Mouse (Mus musculus) stomach, embryonic 14.5 days (tissue): Measurements from ENCODE around the gene Gadd45gip1. TPM values are rescaled to one million over a fixed set of nuclear protein-coding genes. Genes with fewer than 3 reads are reported as not detected.
A peak's percentile ranks its signal among the peaks of the same experiment; 100 is the strongest.

Experiments used
- ATAC-seq: fragments of 200-750 bp; cut with Nextera tagmentation; 2 replicates; pipeline ENCODE4 v1.8.0; 2017; ENCODE audit warnings: low read depth, moderate TSS enrichment; ENCODE audit not compliant: insufficient number of reproducible peaks, insufficient read depth, low FRiP score
- H3K27ac ChIP-seq: fragments of 300-500 bp; sonication (generic); 2 replicates; pipeline ENCODE4 v1.5.1; 2014; ENCODE audit warnings: mild to moderate bottlenecking, low read length, moderate library complexity, mixed read lengths
- H3K27me3 ChIP-seq: fragments of 300-500 bp; sonication (generic); 2 replicates; pipeline ENCODE4 v1.6.1; 2014; ENCODE audit warnings: low read length, control low read depth, mixed read lengths; ENCODE audit not compliant: control insufficient read depth, insufficient read depth
- H3K36me3 ChIP-seq: fragments of 300-500 bp; sonication (generic); 2 replicates; pipeline ENCODE4 v1.6.1; 2014; ENCODE audit warnings: mild to moderate bottlenecking, control low read depth, low read length, moderate library complexity, mixed read lengths; ENCODE audit not compliant: control insufficient read depth, insufficient read depth
- H3K4me1 ChIP-seq: fragments of 300-500 bp; sonication (generic); 2 replicates; pipeline ENCODE4 v1.6.1; 2014; ENCODE audit warnings: low read length, control low read depth, mixed read lengths; ENCODE audit not compliant: control insufficient read depth, insufficient read depth
- H3K4me2 ChIP-seq: fragments of 300-500 bp; sonication (generic); replicated peaks from 2 replicates; pipeline ENCODE4 v1.6.1; 2014; ENCODE audit warnings: low read depth, low read length, control low read depth
- H3K4me3 ChIP-seq: fragments of 300-500 bp; sonication (generic); 2 replicates; pipeline ENCODE4 v1.5.1; 2014; ENCODE audit warnings: low read depth, low read length, control low read depth
- H3K9ac ChIP-seq: fragments of 300-500 bp; sonication (generic); replicated peaks from 2 replicates; pipeline ENCODE4 v1.6.1; 2014; ENCODE audit warnings: low read depth, mild to moderate bottlenecking, control low read depth, low read length, moderate library complexity, mixed read lengths
- H3K9me3 ChIP-seq: fragments of 300-500 bp; sonication (generic); 2 replicates; pipeline ENCODE4 v1.6.1; 2016; ENCODE audit warnings: low read depth, low read length, control low read depth; ENCODE audit not compliant: control insufficient read depth
- WGBS: fragments of 180-500 bp; shearing (Covaris S2); extraction: QIAGEN DNeasy Blood & Tissue Kit; methylation state at CpG from one replicate; pipeline ENCODE4 v1.1.7; 2014; 5-methylcytosine and 5-hydroxymethylcytosine counted together
- polyA plus RNA-seq: library from polyadenylated mRNA; unstranded; fragments of >200 nt; fragmentation: Nextera tagmentation; extraction: Ambion mirVana; gene quantifications from 2 replicates; pipeline ENCODE4 v1.2.1, GENCODE M21; 2014

The Gadd45gip1 gene
- polyA plus RNA-seq, 1 experiment from 2014 or later: 50.5 TPM

GRCm38 (mm10) chr8:84785756-84786677, 45.3 kb upstream of the Gadd45gip1 start:
- H3K36me3 ChIP-seq: no peaks in the 10 kb centered on the region; the same call in 1 of the 2 replicates
- H3K9ac ChIP-seq: no peak overlapping the region
- 13% methylated on average over 38 of the region's 38 CpGs for WGBS
- peak overlapping the region; percentile 8; the same call in 1 of the 2 replicates for H3K4me2 ChIP-seq
- H3K4me1 ChIP-seq: peaks cover 57% of the 10 kb centered on the region
- H3K27ac ChIP-seq: no peak overlapping the region
- peak; percentile 24; the same call in 1 of the 2 replicates for ATAC-seq
- H3K27me3 ChIP-seq: peaks cover 61% of the 10 kb centered on the region
- peak overlapping the region; percentile 6; the same call in 1 of the 2 replicates for H3K4me3 ChIP-seq
- no peaks in the 10 kb centered on the region for H3K9me3 ChIP-seq

- no peak overlapping the region for H3K9ac ChIP-seq
- H3K4me1 ChIP-seq: peaks cover 57% of the 10 kb centered on the region
- H3K27me3 ChIP-seq: peaks cover 53% of the 10 kb centered on the region
- 34% methylated on average over 11 of the region's 11 CpGs for WGBS
- no peaks in the 10 kb centered on the region; the same call in 1 of the 2 replicates for H3K36me3 ChIP-seq
- no peaks in the 10 kb centered on the region for H3K9me3 ChIP-seq
- H3K4me2 ChIP-seq: peak overlapping the region; percentile 8; the same call in 1 of the 2 replicates
- ATAC-seq: no peak
- peak overlapping the region; percentile 6; the same call in 1 of the 2 replicates for H3K4me3 ChIP-seq
- no peak overlapping the region for H3K27ac ChIP-seq
Observed at GRCm38 (mm10) chr8:84786801-84787467, 44.4 kb upstream of the Gadd45gip1 start.

GRCm38 (mm10) chr8:84787523-84788302, 43.6 kb upstream of the Gadd45gip1 start:
- H3K27me3 ChIP-seq: peaks cover 46% of the 10 kb centered on the region
- peaks cover 57% of the 10 kb centered on the region for H3K4me1 ChIP-seq
- no peak for ATAC-seq
- no peaks in the 10 kb centered on the region; the same call in 1 of the 2 replicates for H3K36me3 ChIP-seq
- no peaks in the 10 kb centered on the region for H3K9me3 ChIP-seq
- no peak overlapping the region for H3K9ac ChIP-seq
- no peak overlapping the region for H3K27ac ChIP-seq
- WGBS: 41% methylated on average over 14 of the region's 14 CpGs
- no peak overlapping the region for H3K4me2 ChIP-seq
- H3K4me3 ChIP-seq: no peak overlapping the region

- H3K9me3 ChIP-seq: no peaks in the 10 kb centered on the region
- H3K4me1 ChIP-seq: peaks cover 61% of the 10 kb centered on the region
- H3K27ac ChIP-seq: no peak overlapping the region
- 19% methylated on average over 11 of the region's 11 CpGs for WGBS
- no peak overlapping the region for H3K4me3 ChIP-seq
- H3K36me3 ChIP-seq: no peaks in the 10 kb centered on the region; the same call in 1 of the 2 replicates
- 0 out of 2 replicates have a peak overlapping the region, but pooled peaks have one; percentile 14 for H3K4me2 ChIP-seq
- no peak overlapping the region for H3K9ac ChIP-seq
- peaks cover 45% of the 10 kb centered on the region for H3K27me3 ChIP-seq
- ATAC-seq: no peak
Observed at GRCm38 (mm10) chr8:84788896-84789295, 42.4 kb upstream of the Gadd45gip1 start.

GRCm38 (mm10) chr8:84789345-84789744, 42.0 kb upstream of the Gadd45gip1 start:
- Histone ChIP-seq H3K27me3 (peaks cover 41% of the 10 kb centered on the region), H3K4me2 (no peak overlapping the region), H3K4me3 (no peak overlapping the region), H3K9me3 (no peaks in the 10 kb centered on the region), H3K36me3 (no peaks in the 10 kb centered on the region; the same call in 1 of the 2 replicates), H3K27ac (no peak overlapping the region), H3K9ac (no peak overlapping the region), H3K4me1 (peaks cover 61% of the 10 kb centered on the region)
- ATAC-seq: no peak
- 53% methylated on average over 5 of the region's 5 CpGs for WGBS

GRCm38 (mm10) chr8:84789855-84790486, 41.4 kb upstream of the Gadd45gip1 start:
- H3K36me3 ChIP-seq: no peaks in the 10 kb centered on the region; the same call in 1 of the 2 replicates
- ATAC-seq: no peak
- no peak overlapping the region for H3K4me2 ChIP-seq
- H3K27me3 ChIP-seq: peaks cover 34% of the 10 kb centered on the region
- no peaks in the 10 kb centered on the region for H3K9me3 ChIP-seq
- H3K9ac ChIP-seq: no peak overlapping the region
- no peak overlapping the region for H3K4me3 ChIP-seq
- H3K4me1 ChIP-seq: peaks cover 61% of the 10 kb centered on the region
- no peak overlapping the region for H3K27ac ChIP-seq
- 72% methylated on average over 9 of the region's 9 CpGs for WGBS

GRCm38 (mm10) chr8:84790537-84790936, 40.8 kb upstream of the Gadd45gip1 start:
- no peak overlapping the region for H3K27ac ChIP-seq
- no peak overlapping the region for H3K4me3 ChIP-seq
- 49% methylated on average over 2 of the region's 2 CpGs for WGBS
- no peak overlapping the region for H3K4me2 ChIP-seq
- peaks cover 58% of the 10 kb centered on the region for H3K4me1 ChIP-seq
- H3K36me3 ChIP-seq: no peaks in the 10 kb centered on the region; the same call in 1 of the 2 replicates
- no peak for ATAC-seq
- peaks cover 30% of the 10 kb centered on the region for H3K27me3 ChIP-seq
- H3K9ac ChIP-seq: no peak overlapping the region
- no peaks in the 10 kb centered on the region for H3K9me3 ChIP-seq
